Mouse (Mus musculus): ENCODE results near the gene Olfr130.

Olfr130 gene

DNA sequence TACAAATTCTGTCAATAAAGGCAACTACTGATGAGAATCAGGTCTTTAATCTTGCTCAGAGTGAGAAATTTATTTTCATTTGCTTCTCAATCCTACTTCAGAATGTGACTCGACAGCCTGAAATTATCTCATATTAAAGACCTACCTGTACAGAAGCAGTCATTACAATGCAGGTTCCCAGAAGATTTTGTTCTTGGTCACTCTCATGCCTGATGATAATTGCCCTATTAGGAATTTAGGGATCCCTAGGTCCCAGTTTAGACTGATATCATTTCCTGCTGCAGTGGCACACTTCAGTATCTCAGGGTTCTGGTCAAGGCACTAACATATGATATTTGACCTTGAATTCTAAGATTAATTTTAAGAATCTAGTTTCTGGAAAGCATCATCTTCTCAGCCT lies at the start of gene Olfr130:
Gene Olfr130 (plus strand): TSS at position 301 of the 400 bp plus-strand sequence.
- no peak for DNase-seq (ENCODE audit: low spot score)

DNA sequence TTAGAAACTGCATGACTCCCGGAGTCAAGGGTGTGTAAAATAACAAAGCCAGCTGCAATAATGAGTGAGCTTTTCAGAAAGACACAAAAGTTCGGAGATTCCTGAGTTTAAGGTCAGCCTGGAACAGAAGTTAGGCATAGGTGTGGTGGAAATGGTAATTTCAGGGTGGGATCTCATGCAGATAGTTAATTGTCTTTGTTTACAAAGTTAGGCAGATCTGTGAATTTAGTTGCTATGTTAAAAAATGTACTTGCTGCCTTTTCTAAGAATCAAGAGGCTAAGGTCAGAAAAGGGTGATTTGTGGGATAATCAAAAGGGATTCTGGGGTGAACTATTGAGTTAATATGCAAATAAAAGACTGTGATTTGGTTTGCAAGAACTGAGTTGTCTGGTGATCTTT lies 47.4 kb upstream of the Olfr130 start:
- no peak for DNase-seq (ENCODE audit: low spot score)

DNA sequence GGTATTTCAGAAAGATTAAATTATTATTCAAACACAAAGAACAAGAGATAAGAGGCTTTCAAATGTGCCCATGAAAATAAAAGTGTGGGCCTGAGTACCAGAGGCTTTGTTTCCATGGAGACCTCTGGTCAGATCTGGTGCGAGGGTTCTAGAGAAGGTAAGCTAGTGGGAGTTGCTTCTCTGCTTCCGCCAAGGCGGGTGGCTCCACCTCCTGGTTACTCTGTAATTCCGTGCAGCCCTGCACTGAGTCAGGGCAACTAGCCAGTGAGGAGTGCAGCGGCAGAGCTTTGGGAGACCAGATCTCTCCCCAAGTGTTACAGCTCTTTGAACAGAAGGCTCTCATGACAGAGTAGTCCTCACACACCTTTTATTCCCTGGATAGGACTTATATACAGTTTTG lies 37.4 kb upstream of the Olfr130 start:
- no peak for DNase-seq (ENCODE audit: low spot score)

DNA sequence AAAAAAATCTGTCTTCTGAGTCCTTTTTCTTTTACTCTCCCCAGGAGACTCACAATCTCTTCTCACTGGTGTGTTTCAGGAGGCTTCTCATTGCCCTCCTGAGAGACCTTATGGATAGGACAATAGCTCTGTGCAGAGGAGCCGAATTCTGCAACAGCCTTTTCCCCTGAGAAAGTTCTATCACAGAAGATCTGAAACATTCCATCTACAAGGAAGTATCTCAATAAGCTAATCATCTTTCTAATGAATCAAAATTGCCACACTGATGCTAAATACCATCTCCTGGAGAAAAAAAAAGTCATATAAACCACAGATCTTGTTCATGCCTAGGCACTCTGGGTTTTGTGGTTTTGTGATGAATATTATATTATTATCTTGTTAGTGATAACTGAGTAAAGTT lies 3.7 kb upstream of the Olfr130 start, which contains the start of gene Olfr129:
Gene Olfr129 (minus strand): TSS at position 101 of the 400 bp plus-strand sequence.
- no peak for DNase-seq (ENCODE audit: low spot score)

DNA sequence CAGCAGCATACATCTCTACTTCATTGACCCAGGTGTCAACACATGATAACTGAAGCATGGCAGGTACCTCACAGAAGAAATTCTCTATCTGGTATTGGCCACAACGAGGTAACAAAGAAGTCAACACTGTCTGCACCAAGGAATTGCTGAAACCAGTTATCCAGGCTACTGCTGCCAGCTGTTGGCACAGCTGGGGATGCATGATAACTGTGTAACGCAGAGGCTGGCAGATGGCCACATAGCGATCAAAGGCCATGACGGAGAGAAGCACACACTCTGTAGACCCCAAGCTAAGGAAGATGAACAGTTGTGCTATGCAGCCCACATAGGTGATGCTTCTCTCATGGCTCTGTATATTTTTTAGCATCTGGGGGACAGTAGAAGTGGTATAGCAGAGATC lies 18.6 kb downstream of the Olfr130 start:
- no peak for DNase-seq (ENCODE audit: low spot score)

DNA sequence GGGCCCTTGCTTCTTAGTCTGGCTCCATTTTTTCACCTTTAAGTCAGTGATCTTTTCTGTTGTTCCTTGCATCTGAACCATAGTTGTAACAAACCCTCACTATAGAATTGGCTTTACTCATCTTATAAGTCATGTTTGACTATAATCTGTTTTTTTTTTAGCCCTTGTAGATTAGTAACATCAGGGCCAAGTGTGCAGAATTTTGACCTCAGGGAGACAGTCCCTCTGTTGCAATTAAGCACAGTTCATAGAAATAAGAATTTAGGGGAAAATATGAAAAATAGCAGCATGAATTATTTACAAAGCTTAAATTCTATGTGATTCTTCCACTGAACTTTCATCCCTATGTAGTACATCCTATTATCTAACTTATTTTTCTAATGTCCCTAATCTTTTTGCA lies 24.9 kb downstream of the Olfr130 start, which contains the start of gene Olfr131:
Gene Olfr131 (minus strand): TSS at position 101 of the 400 bp plus-strand sequence.
- no peak for DNase-seq (ENCODE audit: low spot score)

All from ovary, postnatal 10 days (tissue).